Mouse (Mus musculus) left cerebral cortex, postnatal 10 days (tissue): ENCODE results near the gene Ube2k. TPM values are rescaled to one million over a fixed set of nuclear protein-coding genes. Genes with fewer than 3 reads are reported as not detected.
"Not testable (repeated sequence)": the region's sequence is repeated elsewhere in the genome, so short reads cannot be mapped to it uniquely, and the experiment has no call there.

Experiments
- DNase-seq, 2 experiments: peaks; one replicate each; pipeline ENCODE4 v3.0.0; 2021 to 2022; ENCODE audit warnings: low spot score in 2 of 2, mixed read lengths in 1 of 2; ENCODE audit errors: extremely low spot score in 1 of 2
- intact Hi-C: fragments of 180-260 bp; cut with DNase I; formaldehyde crosslinking; loops from one replicate; pipeline ENCODE4 v1.15.1; 2025
- total RNA-seq, 2 experiments: library from RNA; stranded (reverse); gene quantifications; 2 replicates each; pipeline ENCODE4 v1.2.3; 2021

Gene Ube2k
- total RNA-seq, 2 experiments from 2014 or later, result 134 to 138 TPM

DNA sequence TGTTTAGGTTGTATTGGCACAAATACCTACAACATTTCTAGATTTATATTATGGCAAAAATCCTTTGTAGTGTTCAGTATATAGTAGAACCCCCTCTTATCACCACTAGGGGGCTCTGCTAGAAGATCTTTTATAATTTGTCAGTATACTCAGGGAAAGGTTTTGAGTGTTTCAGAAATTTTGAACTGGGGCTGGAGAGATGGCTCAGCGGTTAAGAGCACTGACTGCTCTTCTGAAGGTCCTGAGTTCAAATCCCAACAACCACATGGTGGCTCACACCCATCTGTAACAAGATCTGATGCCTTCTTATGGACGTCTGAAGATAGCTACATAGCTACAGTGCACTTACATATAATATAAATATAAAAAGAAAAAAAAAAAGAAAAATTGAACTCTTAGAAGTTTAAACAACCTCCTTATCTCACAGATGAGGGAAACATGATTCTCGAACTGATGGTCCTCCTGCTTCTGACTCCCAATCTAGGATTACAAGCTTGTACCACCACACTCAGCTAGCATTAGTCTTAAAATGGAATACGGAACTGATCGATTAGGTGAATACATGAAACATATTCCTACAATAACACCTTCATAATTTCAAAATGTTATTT lies 1.5 kb upstream of the Ube2k start:
- intact Hi-C loops, result loop anchor here (2.0 to 5.0 kb wide), 2 partner anchors 43 to 161 kb away; partner anchors contain the start of gene Gm43552
- peak in 1 of 2 experiments; percentile 27 for DNase-seq

DNA sequence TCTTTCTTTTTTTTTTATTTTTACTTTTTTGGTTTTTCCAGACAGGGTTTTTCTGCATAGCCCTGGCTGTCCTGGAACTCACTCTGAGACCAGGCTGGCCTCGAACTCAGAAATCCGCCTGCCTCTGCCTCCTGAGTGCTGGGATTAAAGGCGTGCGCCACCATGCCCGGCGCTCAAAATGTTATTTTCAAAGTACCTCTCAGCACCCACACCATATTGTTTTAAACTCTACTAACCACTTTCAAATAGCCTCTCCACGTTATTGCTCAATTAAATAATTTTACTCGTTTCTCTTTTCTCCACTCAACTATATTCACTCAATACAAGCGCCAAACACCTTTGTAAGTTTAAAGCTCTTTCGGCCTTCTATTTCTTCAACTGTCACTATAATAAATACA lies 966 bp upstream of the Ube2k start:
- intact Hi-C loops, result loop anchor here (5.0 kb wide), 1 partner anchor 44 kb away; the partner anchor contains the start of gene Gm43552

DNA sequence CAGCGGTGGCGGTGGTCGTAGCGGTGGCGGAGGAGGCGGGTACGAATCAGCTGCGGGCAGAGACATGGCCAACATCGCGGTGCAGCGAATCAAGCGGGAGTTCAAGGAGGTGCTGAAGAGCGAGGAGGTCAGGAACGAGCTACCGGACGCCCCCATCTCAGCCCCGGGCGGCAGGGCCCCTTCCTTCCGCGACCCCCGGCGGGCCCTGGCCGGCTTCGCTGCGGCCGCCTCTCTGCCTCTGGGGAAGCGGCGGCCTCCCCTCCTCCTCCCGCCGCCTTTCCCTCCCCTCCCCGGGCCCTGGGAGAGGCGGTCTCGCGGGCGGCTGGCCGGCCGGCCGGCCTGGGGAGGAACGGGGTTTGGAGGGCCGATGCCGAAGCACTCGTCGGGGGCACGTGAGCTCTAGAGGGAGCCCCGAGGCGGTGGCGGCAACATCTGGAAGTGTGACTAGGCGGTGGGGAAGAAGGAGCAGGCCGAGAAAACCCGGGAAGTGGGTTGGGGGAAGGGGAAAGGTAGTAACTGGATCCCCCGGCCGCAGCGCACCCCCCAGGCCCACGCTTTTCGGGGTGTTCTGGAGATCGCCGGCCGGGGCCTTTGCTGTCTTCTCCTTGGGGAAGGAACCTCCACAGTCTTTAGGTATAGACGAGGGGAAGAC lies 513 bp downstream of the Ube2k start:
- intact Hi-C loops, result loop anchor here (5.0 kb wide), 1 partner anchor 45 kb away; the partner anchor contains the start of gene Gm43552

More for the DNA sequence above, 966 bp upstream of the Ube2k start:
- DNase-seq, result not testable (repeated sequence)

DNA sequence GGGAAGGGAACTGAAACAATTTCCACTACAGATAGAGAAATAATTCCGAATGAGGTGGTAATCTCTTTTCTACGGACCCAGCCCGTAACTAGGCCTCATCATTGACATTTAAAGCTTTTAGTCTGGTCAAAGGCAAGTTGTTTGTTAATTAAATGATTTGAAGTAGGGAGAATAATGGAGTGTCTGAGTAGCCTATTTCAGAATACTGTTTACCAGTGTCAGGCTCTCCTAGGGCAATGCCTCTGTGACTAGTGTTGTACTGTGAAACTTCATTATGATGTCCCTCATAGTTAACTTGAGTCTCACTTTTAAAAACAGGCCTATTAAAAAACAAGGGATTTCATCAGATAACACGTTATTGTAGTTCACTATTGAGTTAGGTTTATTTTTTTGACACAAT lies 1.1 kb downstream of the Ube2k start:
- no peak for DNase-seq

More for the DNA sequence above, 513 bp downstream of the Ube2k start:
- peak in 1 of 2 experiments; percentile 77 for DNase-seq

DNA sequence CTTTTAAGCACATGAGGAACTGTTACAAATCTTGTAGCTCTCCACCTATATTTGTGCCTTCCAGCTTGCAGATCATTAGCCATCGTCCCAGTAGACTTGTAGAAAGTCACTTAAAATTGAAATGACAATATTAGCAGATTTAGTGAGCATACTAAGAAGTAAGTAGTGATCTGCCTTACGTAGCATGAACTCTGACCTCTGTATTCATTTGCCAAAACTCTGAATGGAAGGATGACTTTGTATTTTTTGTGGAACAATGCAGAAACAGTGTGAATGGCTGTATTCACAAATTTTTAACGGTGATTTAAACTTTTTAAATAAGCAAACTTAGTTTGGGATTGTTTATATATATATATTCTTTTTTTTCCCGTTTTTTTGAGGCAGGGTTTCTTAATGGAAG lies 1.8 kb downstream of the Ube2k start:
- intact Hi-C loops, result loop anchor here (5.0 kb wide), 1 partner anchor 47 kb away; the partner anchor contains the start of gene Gm43552

More for the DNA sequence above, 1.1 kb downstream of the Ube2k start:
- intact Hi-C loops, result loop anchor here (5.0 kb wide), 1 partner anchor 46 kb away; the partner anchor contains the start of gene Gm43552

DNA sequence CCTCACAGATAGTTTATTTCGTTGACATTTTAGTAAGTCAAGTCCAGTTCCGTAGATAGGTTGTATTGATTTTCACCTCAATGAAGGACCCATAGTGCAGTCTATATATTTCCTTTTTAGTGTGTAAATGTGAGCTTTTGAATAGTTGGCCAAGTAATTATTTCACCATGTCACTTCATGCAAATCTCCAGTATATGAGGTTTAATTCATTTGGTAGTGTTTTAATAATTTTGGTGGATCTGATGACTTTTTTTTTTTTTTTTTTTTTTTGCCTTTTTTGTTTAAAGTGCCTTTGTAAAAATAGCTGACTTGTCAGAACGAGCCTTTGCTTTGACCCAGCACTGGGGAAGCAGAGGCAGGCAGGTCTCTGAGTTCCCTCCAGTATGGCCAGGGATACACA lies 2.8 kb downstream of the Ube2k start:
- no peak for DNase-seq
- intact Hi-C loops, result loop anchor here (5.0 kb wide), 1 partner anchor 47 kb away; the partner anchor contains the start of gene Gm43552

More for the DNA sequence above, 1.8 kb downstream of the Ube2k start:
- DNase-seq, result no peak

DNA sequence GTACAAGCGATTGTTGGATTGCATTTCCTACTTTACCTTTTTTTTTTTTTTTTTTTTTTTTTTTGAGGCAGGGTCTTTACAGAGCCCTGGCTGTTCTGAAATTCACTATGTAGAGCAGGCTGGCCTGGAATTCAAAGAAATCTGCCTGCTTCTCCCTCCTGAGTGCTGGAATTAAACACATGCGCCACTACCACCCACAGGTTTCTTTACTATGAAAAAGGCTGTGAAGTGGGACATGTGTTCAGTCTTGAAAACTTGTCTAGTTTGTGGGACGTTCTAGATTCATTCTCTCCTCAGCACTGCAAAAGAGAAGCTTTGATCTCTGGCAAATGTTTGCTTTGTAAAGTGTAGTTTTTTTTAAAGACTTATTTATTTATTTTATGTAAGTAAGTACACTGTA lies 4.9 kb downstream of the Ube2k start:
- intact Hi-C loops, result no loop called here
- DNase-seq, result no peak

DNA sequence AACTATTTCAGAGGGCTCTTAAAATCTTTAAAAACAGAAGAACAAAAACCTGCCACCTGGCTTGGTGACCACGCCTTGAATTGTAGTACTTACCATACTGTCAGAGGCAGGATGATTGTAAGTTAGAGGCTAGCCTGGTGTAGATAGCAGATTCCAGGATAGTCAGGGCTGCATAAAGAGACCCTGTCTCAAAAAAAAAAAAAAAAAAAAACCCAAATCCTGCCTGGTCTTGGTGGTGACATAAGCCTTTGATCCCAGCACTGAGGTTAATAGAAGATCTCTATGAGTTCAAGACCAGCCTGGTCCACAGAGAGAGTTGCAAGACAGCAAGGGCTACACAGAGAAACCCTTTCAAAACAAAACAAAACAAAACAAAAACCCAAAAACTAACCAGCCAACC lies 6.5 kb downstream of the Ube2k start:
- intact Hi-C loops, result no loop called here
- DNase-seq, result no peak

DNA sequence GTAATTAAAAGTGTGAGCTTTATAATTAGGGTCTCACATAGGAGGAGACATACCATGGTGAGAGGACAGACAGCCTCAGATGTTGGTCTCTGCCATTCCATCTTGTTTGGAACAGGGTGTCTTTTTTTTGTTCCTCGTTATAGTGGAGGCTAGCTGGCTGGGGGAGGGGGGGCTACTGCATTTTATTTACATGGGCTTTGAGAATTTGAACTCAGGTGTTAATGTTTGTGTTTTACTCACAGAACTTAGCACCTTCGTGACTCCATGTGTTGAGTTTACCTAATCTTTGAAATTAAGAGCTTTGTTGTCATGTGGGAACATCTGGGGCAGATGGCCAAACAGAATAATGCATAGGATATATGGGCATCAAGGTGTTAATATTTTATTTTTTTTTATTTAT lies 7.6 kb downstream of the Ube2k start:
- no peak for DNase-seq
- intact Hi-C loops, result no loop called here

DNA sequence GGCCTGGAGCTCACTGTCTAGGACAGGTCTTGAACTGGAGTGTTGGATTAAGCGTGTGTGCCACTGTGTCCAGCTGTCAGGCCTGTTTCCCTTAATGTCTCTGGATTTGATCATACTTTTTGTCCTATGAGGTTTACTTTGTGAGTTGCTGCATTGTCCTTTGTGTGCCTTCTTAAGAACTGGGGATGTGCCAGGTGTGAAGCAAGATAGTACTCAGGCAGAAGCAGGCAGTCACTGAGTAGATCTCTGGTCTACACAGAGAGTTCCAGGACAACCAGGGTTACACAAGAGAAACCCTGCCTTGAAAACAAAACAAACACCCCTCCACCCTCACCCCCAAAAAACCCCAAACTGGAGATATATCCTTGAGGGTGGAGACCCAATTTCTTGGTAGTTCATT lies 12.6 kb downstream of the Ube2k start:
- intact Hi-C loops, result no loop called here
- DNase-seq, result no peak

DNA sequence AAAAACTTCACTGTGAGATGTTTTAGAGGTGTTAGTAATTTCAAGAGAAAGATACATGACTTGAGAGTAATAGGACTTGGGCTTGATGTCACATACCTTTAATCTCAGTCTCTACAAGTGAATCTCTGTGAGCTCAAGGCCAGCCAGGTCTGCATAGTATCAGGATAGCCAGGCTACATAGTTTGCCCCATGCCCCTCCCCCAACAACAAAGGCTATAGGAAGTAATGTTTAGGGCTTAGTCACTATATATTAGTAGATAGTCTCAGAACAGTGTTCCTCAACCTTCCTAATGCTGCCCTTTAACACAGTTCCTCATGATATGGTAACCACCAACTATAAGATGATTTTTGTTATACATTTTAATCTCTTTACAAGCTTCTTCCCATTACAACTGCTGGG lies 20.1 kb downstream of the Ube2k start:
- intact Hi-C loops, result no loop called here
- no peak for DNase-seq

DNA sequence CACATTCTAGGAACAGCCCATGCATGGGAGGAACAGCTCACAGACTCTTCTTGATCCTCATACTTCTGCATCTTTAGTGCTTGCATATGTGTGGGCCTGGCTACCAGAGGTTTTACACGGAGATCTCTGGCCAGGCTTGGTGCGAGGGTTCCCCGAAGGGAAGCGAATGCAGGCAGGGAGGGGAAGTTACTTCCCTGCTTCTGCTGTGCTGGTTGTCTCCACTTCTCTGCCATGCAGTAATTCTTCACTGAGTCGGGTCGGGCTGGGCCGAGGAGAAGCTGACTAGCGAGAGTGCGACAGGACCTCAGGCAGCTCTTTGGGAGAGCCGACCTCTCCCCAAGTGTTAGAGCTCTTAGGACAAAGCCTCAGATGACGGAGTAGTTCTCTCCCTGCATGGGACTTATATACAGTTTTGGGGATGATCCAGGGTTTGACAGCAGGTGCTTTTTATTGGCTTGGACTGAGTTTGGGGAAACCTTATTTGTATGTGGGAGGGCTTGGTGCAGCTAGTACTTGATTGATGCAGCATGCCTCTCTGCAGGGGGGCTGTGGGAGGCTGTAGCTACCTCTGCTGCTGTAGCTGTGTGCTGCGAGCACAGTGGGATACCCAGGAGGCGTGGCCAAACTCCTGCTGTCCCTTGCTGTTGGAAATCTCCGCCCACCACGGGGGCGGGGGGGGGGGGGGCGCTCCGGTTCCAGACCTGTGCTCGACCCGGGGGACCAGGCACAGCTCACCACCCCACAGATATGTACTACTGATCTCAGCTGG lies 24.3 kb downstream of the Ube2k start:
- intact Hi-C loops, result no loop called here

DNA sequence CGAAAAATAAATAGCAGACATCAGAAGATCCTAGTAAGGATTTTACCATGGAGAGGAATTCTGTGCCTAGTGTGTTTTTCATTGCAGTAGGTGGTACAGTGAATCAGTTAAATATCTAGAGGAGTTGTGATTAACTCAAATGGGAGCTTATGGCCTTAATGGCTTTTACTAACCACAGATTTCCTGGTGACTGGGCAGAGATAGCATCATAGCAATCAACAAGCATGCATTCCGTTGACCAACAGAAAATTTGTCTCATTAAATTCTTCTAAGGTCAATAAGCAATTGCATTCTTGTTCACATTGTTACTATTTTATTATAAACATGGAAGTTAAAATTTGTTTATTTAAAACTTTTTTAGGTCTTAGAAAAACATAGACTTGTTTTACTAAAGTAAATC lies 28.5 kb downstream of the Ube2k start:
- no peak for DNase-seq
- intact Hi-C loops, result no loop called here

More for the DNA sequence above, 24.3 kb downstream of the Ube2k start:
- DNase-seq, result peak in 1 of 2 experiments; percentile 30

DNA sequence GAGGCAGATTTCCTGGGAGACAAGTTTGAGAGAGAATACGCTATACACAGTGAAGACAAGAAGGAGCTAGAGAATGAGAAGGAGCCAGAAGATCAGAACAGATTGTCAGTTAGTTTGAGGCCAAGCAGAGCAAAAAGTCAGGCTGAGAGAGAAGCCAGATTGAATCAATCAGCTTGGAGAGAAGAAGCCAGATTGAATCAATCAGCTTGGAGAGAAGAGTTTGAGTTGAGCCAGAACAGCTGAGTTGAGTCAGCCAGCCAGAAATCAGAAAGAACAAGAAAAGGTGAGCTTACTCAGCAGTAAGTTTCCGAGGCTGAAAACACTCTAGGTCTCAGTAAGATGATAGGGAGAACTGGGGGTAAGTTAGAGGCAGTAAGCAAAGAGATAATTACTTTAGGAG lies 37.8 kb downstream of the Ube2k start:
- DNase-seq, result no peak
- intact Hi-C loops, result no loop called here

DNA sequence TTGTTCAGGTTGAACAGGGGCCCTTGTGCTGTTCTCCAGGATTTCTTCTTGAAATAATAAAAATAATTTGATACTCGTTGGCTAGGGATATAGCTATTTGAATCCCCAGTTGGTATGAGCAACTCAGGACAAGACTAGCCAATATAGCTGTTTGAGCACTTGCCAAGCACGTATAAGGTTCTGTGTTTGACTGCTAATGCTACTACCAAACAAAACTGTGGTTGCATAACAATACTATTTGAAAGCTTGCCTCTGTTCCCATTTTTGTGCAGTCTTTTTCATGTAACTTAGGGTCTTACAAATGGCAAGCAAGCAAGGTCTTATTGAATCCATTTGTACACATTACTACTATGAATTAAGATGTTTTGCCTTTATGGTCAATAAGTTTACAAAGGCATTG lies 38.9 kb downstream of the Ube2k start:
- no peak for DNase-seq
- intact Hi-C loops, result no loop called here

DNA sequence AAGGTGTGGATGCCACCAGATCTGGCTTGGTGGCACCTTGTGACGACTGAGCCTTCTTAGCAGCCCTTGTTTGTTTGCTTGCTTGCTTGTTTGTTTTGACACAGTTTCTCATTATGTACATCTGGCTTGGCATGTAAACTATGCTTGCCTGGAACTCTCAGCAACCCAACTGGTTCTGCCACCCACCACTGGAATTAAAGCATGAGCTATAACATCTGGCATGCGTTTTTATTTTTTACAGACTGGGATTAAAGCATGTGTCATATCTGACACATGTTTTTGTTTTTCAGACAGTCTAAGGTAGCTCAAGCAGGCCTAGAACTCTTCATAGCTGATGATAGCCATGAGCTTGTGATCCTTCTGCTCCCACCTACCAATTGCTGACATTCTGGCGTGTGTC lies 41.5 kb downstream of the Ube2k start:
- DNase-seq, result no peak
- intact Hi-C loops, result no loop called here

DNA sequence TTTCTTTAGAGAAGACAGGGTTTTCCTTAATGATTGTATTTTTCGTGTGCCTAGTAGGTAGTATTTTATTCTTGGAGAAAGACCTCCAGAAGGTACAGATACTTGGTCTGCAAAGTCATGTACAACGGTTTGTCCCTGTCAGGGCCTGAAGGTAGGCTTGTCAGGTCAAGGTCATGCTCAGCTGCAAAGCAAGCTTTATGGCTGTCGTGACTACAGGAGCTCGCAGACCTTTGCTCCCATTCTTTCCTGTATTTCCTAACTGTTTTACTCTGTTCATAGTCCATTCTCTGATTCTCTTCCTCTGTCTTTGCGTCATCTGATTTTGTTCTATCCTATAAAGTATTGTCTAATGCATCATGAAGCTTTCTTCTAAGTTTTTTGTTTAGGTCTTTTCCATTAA lies 49.3 kb downstream of the Ube2k start:
- no peak for DNase-seq
- intact Hi-C loops, result no loop called here

DNA sequence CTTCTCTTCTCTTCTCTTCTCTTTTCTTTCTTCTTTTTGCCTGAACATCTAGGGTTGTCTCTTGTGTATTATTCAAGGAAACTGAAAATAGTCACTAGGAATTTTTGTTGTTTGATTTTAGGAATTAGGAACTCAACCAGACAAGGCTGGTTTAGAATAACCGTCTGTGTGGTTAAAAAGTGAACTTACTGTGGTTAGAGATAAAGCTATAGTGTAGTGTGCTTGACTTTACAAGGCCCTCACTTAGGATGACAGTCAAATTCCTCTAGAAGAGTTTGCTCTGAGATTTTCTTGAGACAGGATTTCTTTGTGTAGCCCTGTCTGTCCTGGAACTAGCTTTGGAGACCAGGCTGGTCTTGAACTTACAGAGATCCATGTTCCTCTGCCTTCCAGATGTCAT lies 53.2 kb downstream of the Ube2k start:
- intact Hi-C loops, result no loop called here
- no peak for DNase-seq

DNA sequence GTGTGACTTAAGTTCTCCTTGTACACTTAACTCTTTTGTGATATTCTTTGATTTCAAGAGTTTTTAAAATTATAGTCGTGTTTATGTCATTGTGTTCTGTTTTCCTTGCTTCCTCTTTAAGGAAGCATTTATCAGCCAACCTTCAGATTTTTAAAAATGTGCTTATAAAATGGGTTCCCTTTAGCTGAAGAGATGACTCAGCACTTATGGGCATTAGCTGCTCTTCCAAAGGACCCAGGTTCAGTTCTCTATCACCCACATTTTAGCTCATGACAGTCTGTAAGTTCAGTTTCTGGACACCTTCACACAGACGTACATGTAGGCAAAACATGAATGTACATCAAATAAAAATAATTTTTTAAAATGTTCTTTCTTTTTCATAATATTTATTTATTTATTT lies 55.4 kb downstream of the Ube2k start:
- DNase-seq, result no peak
- intact Hi-C loops, result no loop called here

DNA sequence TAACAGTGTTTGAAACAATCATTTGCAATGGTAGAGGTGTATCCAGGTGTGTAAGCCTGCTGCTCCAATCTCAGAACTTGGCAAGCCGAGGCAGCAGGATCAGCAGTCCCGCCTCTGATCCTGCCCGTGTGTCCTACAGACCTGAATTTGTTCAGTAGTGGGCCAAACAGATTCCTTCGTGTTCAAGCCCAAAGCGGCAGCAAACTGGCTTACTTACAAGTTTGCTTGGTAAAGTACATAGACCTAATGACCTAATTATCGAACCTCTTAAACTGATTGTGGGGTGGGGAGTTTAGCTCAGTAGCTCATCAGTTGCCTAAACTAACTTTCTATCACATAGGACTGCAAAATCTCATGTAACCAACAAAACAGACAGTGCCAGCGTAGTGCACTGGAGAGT lies 62.6 kb downstream of the Ube2k start:
- DNase-seq, result no peak
- intact Hi-C loops, result no loop called here
